Mouse (Mus musculus): ENCODE results near the gene Sox10. TPM values are rescaled to one million over a fixed set of nuclear protein-coding genes. Genes with fewer than 3 reads are reported as not detected.

Sox10 gene
- total and polyA plus RNA-seq, 2 experiments from 2014 or later: 6.3 to 7.4 TPM

- 0 out of 2 replicates have a peak, but pooled peaks have one; percentile 12 for TF ChIP-seq CTCF (IDR thresholded peaks at IDR 0.05; ENCODE audit: low read depth)
- H3K4me1 ChIP-seq (ENCODE audit: insufficient read depth): peaks cover 13% of the 10 kb centered on the region
- H3K4me3 ChIP-seq (ENCODE audit: low read depth, low read length): no peak overlapping the region
- H3K36me3 ChIP-seq (ENCODE audit: insufficient read depth): no peaks in the 10 kb centered on the region
- no peak overlapping the region for H3K9ac ChIP-seq
- peak overlapping the region; percentile 40 for H3K4me2 ChIP-seq (ENCODE audit: low read depth)
- peak overlapping the region; percentile 86 for H3K27ac ChIP-seq (ENCODE audit: low read depth, low read length)
- ATAC-seq: peak; percentile 13
- H3K27me3 ChIP-seq (ENCODE audit: insufficient read depth, low read length): no peaks in the 10 kb centered on the region
- no peak for DNase-seq
- 56% methylated on average over 6 of the region's 6 CpGs for WGBS
- H3K9me3 ChIP-seq (ENCODE audit: low read length): no peaks in the 10 kb centered on the region
Observed at GRCm38 (mm10) chr15:79192450-79192849, 27.4 kb upstream of the Sox10 start.

- Histone ChIP-seq H3K27ac (ENCODE audit: low read depth, low read length) (no peak overlapping the region), H3K9ac (no peak overlapping the region), H3K36me3 (ENCODE audit: insufficient read depth) (no peaks in the 10 kb centered on the region), H3K27me3 (ENCODE audit: insufficient read depth, low read length) (no peaks in the 10 kb centered on the region), H3K4me3 (ENCODE audit: low read depth, low read length) (no peak overlapping the region), H3K4me1 (ENCODE audit: insufficient read depth) (peaks cover 13% of the 10 kb centered on the region), H3K4me2 (ENCODE audit: low read depth) (no peak overlapping the region), H3K9me3 (ENCODE audit: low read length) (no peaks in the 10 kb centered on the region)
- ATAC-seq: no peak
- DNase-seq: no peak
- WGBS: 100% methylated on average over 2 of the region's 2 CpGs
- 0 out of 2 replicates have a peak, but pooled peaks have one; percentile 11 for TF ChIP-seq CTCF (IDR thresholded peaks at IDR 0.05; ENCODE audit: low read depth)
Observed at GRCm38 (mm10) chr15:79191426-79191825, 26.4 kb upstream of the Sox10 start.

- no peak for ATAC-seq
- H3K9ac ChIP-seq: no peak overlapping the region
Observed at GRCm38 (mm10) chr15:79187819-79188218, 22.8 kb upstream of the Sox10 start.

GRCm38 (mm10) chr15:79185213-79185612 lies 20.2 kb upstream of the Sox10 start:
- Histone ChIP-seq H3K9me3 (ENCODE audit: low read length) (no peaks in the 10 kb centered on the region), H3K27ac (ENCODE audit: low read depth, low read length) (no peak overlapping the region), H3K36me3 (ENCODE audit: insufficient read depth) (no peaks in the 10 kb centered on the region), H3K4me2 (ENCODE audit: low read depth) (no peak overlapping the region), H3K4me1 (ENCODE audit: insufficient read depth) (no peaks in the 10 kb centered on the region), H3K9ac (no peak overlapping the region), H3K27me3 (ENCODE audit: insufficient read depth, low read length) (no peaks in the 10 kb centered on the region), H3K4me3 (ENCODE audit: low read depth, low read length) (no peak overlapping the region)
- ATAC-seq (no peak), DNase-seq (peak; percentile 27)
- no peak for TF ChIP-seq CTCF (IDR thresholded peaks at IDR 0.05; ENCODE audit: low read depth)
- 67% methylated on average over 10 of the region's 10 CpGs for WGBS

More at GRCm38 (mm10) chr15:79187819-79188218, 22.8 kb upstream of the Sox10 start:
- TF ChIP-seq CTCF (IDR thresholded peaks at IDR 0.05; ENCODE audit: low read depth): no peak
- Histone ChIP-seq H3K36me3 (ENCODE audit: insufficient read depth) (no peaks in the 10 kb centered on the region), H3K27me3 (ENCODE audit: insufficient read depth, low read length) (no peaks in the 10 kb centered on the region), H3K4me2 (ENCODE audit: low read depth) (no peak overlapping the region), H3K4me1 (ENCODE audit: insufficient read depth) (peaks cover 1% of the 10 kb centered on the region; the same call in 1 of the 2 replicates), H3K9me3 (ENCODE audit: low read length) (no peaks in the 10 kb centered on the region), H3K4me3 (ENCODE audit: low read depth, low read length) (no peak overlapping the region), H3K27ac (ENCODE audit: low read depth, low read length) (no peak overlapping the region)
- no peak for DNase-seq
- 95% methylated on average over 8 of the region's 8 CpGs for WGBS

- H3K9ac ChIP-seq: no peak overlapping the region
- H3K27ac ChIP-seq (ENCODE audit: low read depth, low read length): no peak overlapping the region
- H3K9me3 ChIP-seq (ENCODE audit: low read length): no peaks in the 10 kb centered on the region
- no peaks in the 10 kb centered on the region for H3K27me3 ChIP-seq (ENCODE audit: insufficient read depth, low read length)
- H3K4me3 ChIP-seq (ENCODE audit: low read depth, low read length): no peak overlapping the region
- H3K4me2 ChIP-seq (ENCODE audit: low read depth): no peak overlapping the region
- DNase-seq: no peak
- no peak for TF ChIP-seq CTCF (IDR thresholded peaks at IDR 0.05; ENCODE audit: low read depth)
- no peak for ATAC-seq
- no peaks in the 10 kb centered on the region for H3K4me1 ChIP-seq (ENCODE audit: insufficient read depth)
- H3K36me3 ChIP-seq (ENCODE audit: insufficient read depth): no peaks in the 10 kb centered on the region
- 53% methylated on average over 6 of the region's 6 CpGs for WGBS
Observed at GRCm38 (mm10) chr15:79176905-79177304, 11.9 kb upstream of the Sox10 start.

- Histone ChIP-seq H3K9ac (no peak overlapping the region), H3K36me3 (ENCODE audit: insufficient read depth) (no peaks in the 10 kb centered on the region), H3K27me3 (ENCODE audit: insufficient read depth, low read length) (peaks cover 18% of the 10 kb centered on the region), H3K4me1 (ENCODE audit: insufficient read depth) (no peaks in the 10 kb centered on the region), H3K27ac (ENCODE audit: low read depth, low read length) (no peak overlapping the region), H3K4me2 (ENCODE audit: low read depth) (no peak overlapping the region), H3K9me3 (ENCODE audit: low read length) (no peaks in the 10 kb centered on the region), H3K4me3 (ENCODE audit: low read depth, low read length) (no peak overlapping the region)
- DNase-seq (no peak), ATAC-seq (no peak)
- TF ChIP-seq CTCF (IDR thresholded peaks at IDR 0.05; ENCODE audit: low read depth): no peak
- 58% methylated on average over 8 of the region's 8 CpGs for WGBS
Observed at GRCm38 (mm10) chr15:79166712-79167111, 1.7 kb upstream of the Sox10 start.

GRCm38 (mm10) chr15:79164251-79164650 lies 789 bp downstream of the Sox10 start:
- Histone ChIP-seq H3K4me2 (ENCODE audit: low read depth) (no peak overlapping the region), H3K4me1 (ENCODE audit: insufficient read depth) (no peaks in the 10 kb centered on the region), H3K27ac (ENCODE audit: low read depth, low read length) (no peak overlapping the region), H3K4me3 (ENCODE audit: low read depth, low read length) (no peak overlapping the region), H3K36me3 (ENCODE audit: insufficient read depth) (no peaks in the 10 kb centered on the region), H3K9ac (no peak overlapping the region), H3K9me3 (ENCODE audit: low read length) (no peaks in the 10 kb centered on the region), H3K27me3 (ENCODE audit: insufficient read depth, low read length) (peaks cover 18% of the 10 kb centered on the region)
- 14% methylated on average over 13 of the region's 15 CpGs for WGBS
- no peak; the same call in 1 of the 2 replicates for ATAC-seq
- no peak for DNase-seq
- TF ChIP-seq CTCF (IDR thresholded peaks at IDR 0.05; ENCODE audit: low read depth): no peak

Measured in forebrain, postnatal 0 days (tissue).